Mouse (Mus musculus) right cerebral cortex, adult 2 months (tissue): ENCODE data around the gene Pafah2.
A peak's percentile ranks its signal among the peaks of the same experiment; 100 is the strongest.

ENCODE experiments used
- DNase-seq, 2 experiments: peaks; one replicate each; pipeline ENCODE4 v3.0.0; 2021 to 2022; ENCODE audit warnings: low spot score in 2 of 2

The Pafah2 gene

GRCm38 (mm10) chr4:134460277-134460676, 64.2 kb downstream of the Pafah2 start:
- DNase-seq: no peak

DNA sequence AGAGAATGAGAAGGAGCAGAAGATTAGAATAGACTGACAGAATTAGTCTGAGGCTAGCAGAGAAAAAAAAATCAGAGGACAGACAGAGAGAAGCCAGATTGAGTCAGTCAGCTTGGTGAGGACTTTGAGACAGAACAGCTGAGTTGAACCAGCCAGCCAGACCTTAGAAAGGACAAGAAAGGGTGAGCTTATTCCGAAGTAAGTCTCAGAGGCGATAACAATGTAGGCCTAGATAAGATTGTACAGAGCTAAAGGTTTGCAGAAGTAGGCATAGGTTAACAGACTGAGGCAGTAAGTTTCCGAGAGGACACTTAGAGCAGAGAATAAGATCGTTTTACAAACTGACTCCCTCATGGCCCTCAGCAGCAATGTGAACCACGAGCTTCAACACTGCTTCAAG, 65.1 kb downstream of the Pafah2 start:
- DNase-seq: no peak

- DNase-seq: no peak
Observed at GRCm38 (mm10) chr4:134465789-134466188, 69.7 kb downstream of the Pafah2 start.

DNA sequence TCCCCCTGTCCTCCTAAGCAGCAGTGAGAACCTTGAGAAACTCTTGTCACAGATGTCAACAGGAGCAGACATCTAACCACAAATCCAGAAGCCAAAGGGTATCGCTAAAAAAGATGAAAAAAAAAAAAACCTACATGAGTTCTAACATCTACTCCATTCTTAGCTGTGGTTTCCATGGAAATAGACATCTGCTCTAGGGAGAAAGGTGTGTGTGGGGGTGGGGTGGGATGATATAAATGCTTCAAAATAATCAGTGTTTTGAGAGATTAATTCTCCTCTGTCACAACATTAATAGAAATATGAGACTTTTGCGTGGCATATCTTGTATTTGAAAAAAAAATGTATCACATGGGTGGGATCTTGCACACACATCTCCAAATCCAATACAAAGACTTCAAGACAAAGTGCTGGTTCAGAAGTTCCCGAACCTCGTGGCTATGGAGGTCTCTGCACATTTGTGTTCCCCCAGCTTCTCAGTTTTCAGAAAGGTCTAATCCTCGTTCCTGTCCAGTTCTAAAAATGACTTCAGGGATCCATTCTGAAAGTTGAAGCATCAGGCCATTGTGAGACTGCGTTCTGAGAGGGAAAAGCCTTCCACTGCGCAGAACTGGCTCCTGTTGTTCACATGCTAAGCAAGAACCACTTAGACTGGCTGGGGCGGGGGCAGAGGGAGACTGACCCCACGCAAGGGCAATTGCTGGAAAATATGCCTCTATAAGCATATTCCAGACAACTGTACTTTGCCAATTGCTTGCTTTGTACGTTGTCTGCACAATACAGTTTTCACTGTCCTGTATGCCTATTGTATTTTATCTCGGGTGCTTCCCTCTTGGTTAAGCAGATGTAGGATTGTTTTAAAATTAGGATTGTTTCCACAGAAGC, 70.5 kb downstream of the Pafah2 start:
- no peak for DNase-seq

GRCm38 (mm10) chr4:134467435-134468214, 71.5 kb downstream of the Pafah2 start:
- DNase-seq: peak in 1 of 2 experiments; percentile 37

GRCm38 (mm10) chr4:134468215-134468575, 72.1 kb downstream of the Pafah2 start, which contains the start of gene Stmn1:
Gene Stmn1, plus strand, starts transcription at chr4:134468320.
- peak; percentile 95 for DNase-seq

GRCm38 (mm10) chr4:134468578-134469266, 72.6 kb downstream of the Pafah2 start:
- DNase-seq: peak; percentile 93 to 95

- no peak for DNase-seq
Observed at GRCm38 (mm10) chr4:134469341-134469796, 73.2 kb downstream of the Pafah2 start.

DNA sequence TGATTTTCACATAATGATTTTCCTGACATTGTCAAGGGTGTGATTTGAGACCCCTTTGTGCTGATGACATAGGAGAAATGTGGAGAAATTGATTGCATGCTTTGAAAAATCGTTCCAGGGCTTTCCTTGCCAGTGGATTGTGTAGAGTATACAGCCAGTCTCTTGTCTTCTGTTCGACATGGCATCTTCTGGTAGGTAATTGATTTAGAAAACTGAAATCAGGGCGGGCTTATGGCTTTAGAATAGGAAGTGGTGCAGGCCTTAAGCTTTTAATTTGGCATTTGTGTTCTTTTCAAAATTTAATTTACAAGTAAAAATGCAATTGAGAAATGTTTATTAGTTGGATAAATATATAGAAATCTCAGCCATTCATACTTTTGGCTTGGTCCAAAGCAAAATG, 73.9 kb downstream of the Pafah2 start:
- DNase-seq: no peak

- DNase-seq: no peak
Observed at GRCm38 (mm10) chr4:134471469-134471868, 75.3 kb downstream of the Pafah2 start.

GRCm38 (mm10) chr4:134473764-134474163, 77.6 kb downstream of the Pafah2 start:
- no peak for DNase-seq

- DNase-seq: no peak
Observed at GRCm38 (mm10) chr4:134474240-134474639, 78.1 kb downstream of the Pafah2 start.

DNA sequence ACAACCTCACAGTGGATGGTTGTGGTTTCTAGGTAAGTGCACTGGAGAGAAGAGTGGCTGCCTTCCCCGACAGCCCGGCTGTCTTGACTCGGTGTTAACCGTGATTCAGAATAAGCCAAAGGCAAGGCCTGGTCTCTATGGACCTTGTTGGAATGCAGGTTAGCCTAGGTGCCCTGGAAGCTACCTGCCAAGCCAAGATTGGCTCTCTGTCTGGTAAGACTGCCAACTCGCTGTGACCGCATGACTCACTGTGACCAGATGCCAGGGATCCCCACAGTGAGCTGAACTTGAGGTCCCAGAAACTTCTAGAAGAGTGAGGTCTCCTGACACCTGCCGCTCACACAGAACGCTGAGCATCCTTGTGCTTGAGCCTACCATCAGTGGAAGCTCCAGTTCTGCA, 80.8 kb downstream of the Pafah2 start:
- DNase-seq: no peak
